Mouse (Mus musculus): ENCODE data around the gene Vangl2. TPM values are rescaled to one million over a fixed set of nuclear protein-coding genes. Genes with fewer than 3 reads are reported as not detected.
"Not testable (repeated sequence)": the region's sequence is repeated elsewhere in the genome, so short reads cannot be mapped to it uniquely, and the experiment has no call there.

Vangl2 gene
- polyA plus RNA-seq, 1 experiment, result 1.6 TPM

DNA sequence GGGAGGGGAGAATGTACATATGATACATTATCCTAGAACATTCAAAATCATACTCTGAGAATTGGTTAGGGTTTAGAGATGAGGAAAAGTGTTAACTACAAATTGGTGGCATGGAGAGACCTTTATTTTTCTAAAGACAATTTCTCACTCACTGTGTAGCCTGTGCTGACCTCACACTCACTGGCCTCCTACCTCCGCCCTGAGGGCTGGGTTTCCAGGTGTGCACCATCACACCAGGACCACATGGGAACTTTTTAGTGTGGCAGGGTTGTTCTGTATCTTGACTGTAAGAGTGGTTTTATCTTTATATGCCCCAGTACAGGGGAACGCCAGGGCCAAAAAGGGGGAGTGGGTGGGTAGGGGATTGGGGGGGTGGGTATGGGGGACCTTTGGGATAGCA, 50.4 kb downstream of the Vangl2 start:
- no peak overlapping the region for H3K4me3 ChIP-seq (ENCODE audit: low read depth, low read length)
- WGBS, result 73% methylated on average over 2 of the region's 2 CpGs
- TF ChIP-seq POLR2A (IDR thresholded peaks at IDR 0.05; ENCODE audit: low read depth, low read length) (no peak), CTCF (IDR thresholded peaks at IDR 0.05; ENCODE audit: extremely low read depth, insufficient read length, insufficient replicate concordance, low read depth, low read length) (no peak)
- H3K27me3 ChIP-seq (ENCODE audit: control insufficient read depth, insufficient read depth, low read length), result no peaks in the 10 kb centered on the region
- H3K36me3 ChIP-seq (ENCODE audit: control insufficient read depth, insufficient read depth, low read length), result no peaks in the 10 kb centered on the region
- H3K4me1 ChIP-seq (ENCODE audit: control insufficient read depth, insufficient read depth, insufficient read length, low read length), result no peaks in the 10 kb centered on the region
- H3K27ac ChIP-seq (ENCODE audit: insufficient read depth, low read depth, low read length), result no peak overlapping the region

DNA sequence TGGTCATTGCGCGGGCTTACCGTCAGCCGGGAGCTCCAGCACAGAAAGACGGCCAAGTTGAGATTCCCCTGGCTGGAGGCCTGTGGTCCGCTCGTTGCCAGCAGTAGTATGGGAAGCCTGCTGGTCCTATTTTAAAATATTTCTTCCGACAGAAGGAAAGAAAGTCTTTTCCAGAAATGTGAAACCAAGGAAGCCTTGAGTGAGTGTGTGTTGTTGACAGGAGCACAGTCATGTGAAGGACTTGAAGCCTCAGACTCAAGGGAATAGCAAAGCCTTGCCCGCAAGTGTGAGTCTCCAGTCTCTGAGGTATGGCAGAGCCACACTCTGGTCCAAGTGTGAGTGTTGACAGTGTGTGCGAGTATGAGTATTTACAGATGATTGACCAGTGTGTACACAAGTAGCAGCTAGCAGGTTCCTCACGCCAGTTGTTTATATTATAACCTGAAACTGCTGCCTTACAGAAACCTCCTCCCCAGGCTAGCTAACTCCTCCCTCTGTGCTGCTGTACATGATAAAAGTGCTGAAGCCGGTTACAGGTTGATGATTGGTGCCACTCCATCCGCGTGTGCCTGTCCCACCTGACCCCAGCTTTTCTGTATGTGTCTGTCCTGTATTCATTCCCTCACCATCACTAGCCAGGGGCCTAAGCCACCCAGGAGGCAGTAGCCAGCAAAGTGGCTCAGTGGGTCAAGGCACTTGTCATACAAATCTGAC, 51.3 kb downstream of the Vangl2 start:
- no peaks in the 10 kb centered on the region for H3K36me3 ChIP-seq (ENCODE audit: control insufficient read depth, insufficient read depth, low read length)
- WGBS, result 79% methylated on average over 14 of the region's 14 CpGs
- H3K4me3 ChIP-seq (ENCODE audit: low read depth, low read length), result no peak overlapping the region
- H3K27me3 ChIP-seq (ENCODE audit: control insufficient read depth, insufficient read depth, low read length), result no peaks in the 10 kb centered on the region
- TF ChIP-seq POLR2A (IDR thresholded peaks at IDR 0.05; ENCODE audit: low read depth, low read length) (no peak), CTCF (IDR thresholded peaks at IDR 0.05; ENCODE audit: extremely low read depth, insufficient read length, insufficient replicate concordance, low read depth, low read length) (no peak)
- H3K4me1 ChIP-seq (ENCODE audit: control insufficient read depth, insufficient read depth, insufficient read length, low read length), result no peaks in the 10 kb centered on the region
- H3K27ac ChIP-seq (ENCODE audit: insufficient read depth, low read depth, low read length), result no peak overlapping the region

DNA sequence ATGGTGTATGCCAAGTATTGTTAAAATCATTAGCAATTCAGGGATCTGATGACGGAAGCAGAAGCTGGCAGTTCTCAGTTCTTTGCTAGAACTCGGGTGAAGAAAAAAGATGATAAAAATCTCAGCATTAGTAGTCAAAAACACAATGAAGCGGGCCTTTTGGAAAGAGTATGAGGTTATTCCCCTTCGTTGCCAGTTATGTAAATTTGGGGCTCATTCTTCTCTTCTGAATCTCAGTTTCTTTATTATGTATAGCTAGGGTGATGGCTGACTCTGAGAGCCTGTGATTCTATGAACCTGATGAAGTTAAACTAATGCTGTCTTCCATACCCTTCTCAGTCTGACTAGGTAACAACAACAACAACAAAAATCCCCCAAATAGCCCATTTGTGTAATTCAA, 52.4 kb downstream of the Vangl2 start:
- Histone ChIP-seq H3K4me3 (ENCODE audit: low read depth, low read length) (no peak overlapping the region), H3K36me3 (ENCODE audit: control insufficient read depth, insufficient read depth, low read length) (no peaks in the 10 kb centered on the region), H3K27me3 (ENCODE audit: control insufficient read depth, insufficient read depth, low read length) (no peaks in the 10 kb centered on the region), H3K27ac (ENCODE audit: insufficient read depth, low read depth, low read length) (no peak overlapping the region), H3K4me1 (ENCODE audit: control insufficient read depth, insufficient read depth, insufficient read length, low read length) (no peaks in the 10 kb centered on the region)
- 80% methylated on average over 4 of the region's 4 CpGs for WGBS
- no peak for TF ChIP-seq POLR2A (IDR thresholded peaks at IDR 0.05; ENCODE audit: low read depth, low read length)
- TF ChIP-seq CTCF (IDR thresholded peaks at IDR 0.05; ENCODE audit: extremely low read depth, insufficient read length, insufficient replicate concordance, low read depth, low read length), result no peak

DNA sequence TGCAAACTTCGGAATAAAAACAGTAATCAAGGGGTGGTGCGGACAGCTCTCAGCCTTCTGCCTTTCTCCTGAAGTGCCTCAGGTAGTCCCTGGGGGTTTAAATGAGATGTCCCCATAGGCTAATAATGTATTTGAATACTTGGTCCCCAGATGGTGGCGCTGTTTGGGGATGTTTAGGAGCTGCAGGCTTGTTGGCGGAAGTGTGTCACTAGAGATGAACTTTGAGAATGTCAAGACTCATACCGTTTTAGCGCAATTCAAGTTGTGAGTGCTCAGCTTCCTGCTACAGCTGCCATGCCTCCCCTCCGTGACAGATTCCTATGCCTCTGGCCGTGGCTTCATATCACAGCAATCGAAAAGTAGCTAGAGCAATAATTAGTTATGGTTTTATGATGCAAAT, 52.9 kb downstream of the Vangl2 start:
- Histone ChIP-seq H3K4me3 (ENCODE audit: low read depth, low read length) (no peak overlapping the region), H3K4me1 (ENCODE audit: control insufficient read depth, insufficient read depth, insufficient read length, low read length) (no peaks in the 10 kb centered on the region), H3K27ac (ENCODE audit: insufficient read depth, low read depth, low read length) (no peak overlapping the region), H3K27me3 (ENCODE audit: control insufficient read depth, insufficient read depth, low read length) (no peaks in the 10 kb centered on the region), H3K36me3 (ENCODE audit: control insufficient read depth, insufficient read depth, low read length) (no peaks in the 10 kb centered on the region)
- 77% methylated on average over 9 of the region's 9 CpGs for WGBS
- TF ChIP-seq POLR2A (IDR thresholded peaks at IDR 0.05; ENCODE audit: low read depth, low read length) (no peak), CTCF (IDR thresholded peaks at IDR 0.05; ENCODE audit: extremely low read depth, insufficient read length, insufficient replicate concordance, low read depth, low read length) (no peak)

DNA sequence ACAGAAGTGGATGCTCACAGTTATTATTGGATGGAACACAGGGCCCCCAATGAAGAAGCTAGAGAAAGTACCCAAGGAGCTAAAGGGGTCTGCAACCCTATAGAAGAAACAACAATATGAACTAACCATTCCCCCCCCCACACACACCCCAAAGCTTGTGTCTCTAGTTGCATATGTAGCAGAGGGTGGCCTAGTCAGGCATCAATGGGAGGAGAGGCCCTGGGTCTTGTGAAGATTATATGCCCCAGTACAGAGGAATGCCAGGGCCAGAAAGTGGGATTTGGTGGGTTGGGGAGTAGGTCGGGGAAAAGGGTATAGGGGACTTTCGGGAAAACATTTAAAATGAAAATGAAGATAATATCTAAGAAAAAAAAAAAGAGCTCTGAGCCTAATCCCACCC, 53.9 kb downstream of the Vangl2 start:
- not testable (repeated sequence) for H3K27me3 ChIP-seq (ENCODE audit: control insufficient read depth, insufficient read depth, low read length); H3K36me3 ChIP-seq (ENCODE audit: control insufficient read depth, insufficient read depth, low read length); H3K27ac ChIP-seq (ENCODE audit: insufficient read depth, low read depth, low read length); H3K4me1 ChIP-seq (ENCODE audit: control insufficient read depth, insufficient read depth, insufficient read length, low read length); H3K4me3 ChIP-seq (ENCODE audit: low read depth, low read length)
- WGBS, result 94% methylated on average over 2 of the region's 2 CpGs

DNA sequence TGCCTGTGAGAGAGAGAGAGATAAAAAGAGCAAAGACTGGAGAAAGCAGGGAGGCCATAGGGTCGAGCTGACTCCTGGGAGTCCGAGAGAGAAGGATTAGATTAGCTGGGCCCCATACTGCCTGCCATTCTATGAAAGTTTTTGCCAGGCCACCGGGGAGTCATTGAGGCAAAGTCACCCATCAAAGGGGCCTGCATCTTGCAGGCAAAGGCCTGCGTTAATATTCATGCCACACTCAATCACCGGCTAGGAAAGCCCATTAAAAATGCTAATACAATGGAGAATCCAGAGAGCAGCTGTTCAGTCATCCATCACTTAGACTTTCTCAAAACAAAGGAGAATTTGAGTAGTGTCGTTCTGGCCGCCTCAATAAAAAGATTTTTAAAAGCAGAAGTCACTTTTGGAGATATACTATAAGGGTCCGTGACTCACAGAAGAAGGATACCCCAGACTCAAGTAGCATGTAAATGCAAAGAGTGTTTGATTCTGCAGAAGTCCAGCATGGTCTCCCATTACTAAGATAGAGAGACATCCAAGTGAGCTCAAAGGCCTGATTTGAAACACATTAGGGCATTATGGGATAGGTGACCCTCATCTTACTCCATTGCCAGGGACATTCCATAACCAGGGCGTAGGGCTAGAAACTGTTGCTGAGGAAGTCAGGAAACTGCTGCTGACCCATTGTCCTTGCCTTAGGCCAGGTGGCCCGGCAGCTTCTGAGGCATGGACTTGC, 57.2 kb downstream of the Vangl2 start:
- H3K27ac ChIP-seq (ENCODE audit: insufficient read depth, low read depth, low read length), result no peak overlapping the region
- no peaks in the 10 kb centered on the region for H3K27me3 ChIP-seq (ENCODE audit: control insufficient read depth, insufficient read depth, low read length)
- WGBS, result 70% methylated on average over 10 of the region's 10 CpGs
- TF ChIP-seq CTCF (IDR thresholded peaks at IDR 0.05; ENCODE audit: extremely low read depth, insufficient read length, insufficient replicate concordance, low read depth, low read length), result no peak
- no peak for TF ChIP-seq POLR2A (IDR thresholded peaks at IDR 0.05; ENCODE audit: low read depth, low read length)
- H3K4me1 ChIP-seq (ENCODE audit: control insufficient read depth, insufficient read depth, insufficient read length, low read length), result no peaks in the 10 kb centered on the region
- H3K36me3 ChIP-seq (ENCODE audit: control insufficient read depth, insufficient read depth, low read length), result no peaks in the 10 kb centered on the region
- H3K4me3 ChIP-seq (ENCODE audit: low read depth, low read length), result no peak overlapping the region

DNA sequence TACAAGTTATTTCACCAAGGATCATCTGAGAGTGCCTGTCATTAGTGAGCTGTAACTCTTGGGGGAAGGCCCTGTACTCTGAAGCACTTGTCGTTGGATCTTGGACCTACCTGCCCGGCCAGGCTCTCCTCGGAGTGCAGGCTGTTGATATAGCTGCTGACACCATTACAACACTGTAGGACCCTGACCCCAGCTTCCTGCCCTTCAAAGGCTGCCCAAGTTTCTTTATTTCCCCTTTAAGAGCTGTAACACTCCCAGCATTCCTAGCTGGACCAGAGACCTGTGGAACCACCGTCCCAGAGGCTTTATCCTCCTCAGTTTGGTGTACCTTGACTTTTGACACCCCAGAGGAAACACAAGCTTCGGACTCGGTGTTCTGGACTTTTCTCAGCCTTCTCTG, 59.0 kb downstream of the Vangl2 start:
- H3K36me3 ChIP-seq (ENCODE audit: control insufficient read depth, insufficient read depth, low read length), result no peaks in the 10 kb centered on the region
- 77% methylated on average over 6 of the region's 6 CpGs for WGBS
- no peak overlapping the region for H3K4me3 ChIP-seq (ENCODE audit: low read depth, low read length)
- H3K27ac ChIP-seq (ENCODE audit: insufficient read depth, low read depth, low read length), result no peak overlapping the region
- no peaks in the 10 kb centered on the region for H3K4me1 ChIP-seq (ENCODE audit: control insufficient read depth, insufficient read depth, insufficient read length, low read length)
- no peaks in the 10 kb centered on the region for H3K27me3 ChIP-seq (ENCODE audit: control insufficient read depth, insufficient read depth, low read length)
- no peak for TF ChIP-seq CTCF (IDR thresholded peaks at IDR 0.05; ENCODE audit: extremely low read depth, insufficient read length, insufficient replicate concordance, low read depth, low read length)
- no peak for TF ChIP-seq POLR2A (IDR thresholded peaks at IDR 0.05; ENCODE audit: low read depth, low read length)

Data from small intestine, adult 2 months (tissue).